Mouse (Mus musculus): ENCODE data around the gene Tmem210.

Gene Tmem210

GRCm38 (mm10) chr2:25264851-25265250, 23.1 kb upstream of the Tmem210 start:
- no peak for DNase-seq (ENCODE audit: low spot score in 2 of 2)

DNA sequence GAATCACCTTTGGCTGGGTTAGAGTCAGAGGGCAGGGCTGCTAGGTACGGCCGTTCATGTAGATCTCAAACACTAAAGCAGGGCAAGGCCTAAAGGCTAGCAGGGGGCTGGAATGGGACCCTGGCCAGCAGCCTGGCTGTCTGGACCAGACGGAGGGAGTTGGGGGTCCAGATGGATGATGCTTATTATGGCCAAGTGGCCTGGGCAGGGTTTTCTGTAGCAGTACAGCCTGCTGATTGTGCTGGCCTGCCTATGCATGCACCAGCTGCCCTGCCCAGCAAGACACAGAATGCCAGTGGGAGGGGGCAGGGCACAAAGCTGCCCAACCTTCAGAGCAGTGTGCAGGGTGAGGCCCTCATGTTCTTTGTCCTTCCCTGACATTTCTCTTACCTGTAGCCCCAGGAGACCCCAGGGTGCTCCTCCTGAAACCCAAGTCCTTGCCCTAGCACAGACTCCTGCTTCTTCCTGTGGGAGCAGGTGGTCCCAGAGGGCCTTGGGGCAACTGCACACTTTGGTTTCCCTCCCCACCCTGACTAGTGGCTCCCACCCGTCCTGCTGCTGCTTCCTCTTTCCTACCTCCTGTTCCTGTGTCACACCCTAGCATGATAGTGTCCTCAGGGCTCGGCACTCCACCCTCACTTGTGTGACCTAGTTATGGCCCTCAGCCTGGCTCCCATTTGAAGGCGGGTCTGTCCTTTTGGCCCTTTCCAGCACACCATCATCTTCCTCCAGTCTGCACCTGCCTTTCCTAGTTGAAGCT, 21.9 kb upstream of the Tmem210 start:
- peak in 1 of 2 experiments; percentile 83 for DNase-seq (ENCODE audit: low spot score in 2 of 2)

DNA sequence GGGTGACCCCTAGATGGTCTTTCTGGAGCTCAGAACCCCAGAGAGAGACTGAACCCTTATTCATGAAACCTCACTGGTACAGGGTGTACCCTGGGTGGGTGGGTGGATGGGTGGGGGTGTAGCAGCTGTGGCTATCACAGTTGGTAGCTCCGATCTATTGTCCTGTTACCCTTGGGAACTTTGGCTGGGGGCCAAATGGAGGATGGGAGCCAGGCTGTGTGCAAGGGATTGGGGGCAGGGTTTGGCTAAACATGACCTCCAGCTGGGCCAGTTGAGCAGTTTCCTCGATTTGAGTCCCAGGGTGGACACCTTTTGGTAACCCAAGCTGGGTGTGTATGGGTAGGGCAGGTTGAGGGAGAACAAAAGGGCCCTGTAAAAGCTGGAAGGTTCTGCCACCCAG, 21.2 kb upstream of the Tmem210 start:
- peak in 1 of 2 experiments; percentile 68 for DNase-seq (ENCODE audit: low spot score in 2 of 2)

- no peak for DNase-seq (ENCODE audit: low spot score in 2 of 2)
These were observed 20.7 kb upstream of the Tmem210 start for GRCm38 (mm10) chr2:25267241-25267640.

DNA sequence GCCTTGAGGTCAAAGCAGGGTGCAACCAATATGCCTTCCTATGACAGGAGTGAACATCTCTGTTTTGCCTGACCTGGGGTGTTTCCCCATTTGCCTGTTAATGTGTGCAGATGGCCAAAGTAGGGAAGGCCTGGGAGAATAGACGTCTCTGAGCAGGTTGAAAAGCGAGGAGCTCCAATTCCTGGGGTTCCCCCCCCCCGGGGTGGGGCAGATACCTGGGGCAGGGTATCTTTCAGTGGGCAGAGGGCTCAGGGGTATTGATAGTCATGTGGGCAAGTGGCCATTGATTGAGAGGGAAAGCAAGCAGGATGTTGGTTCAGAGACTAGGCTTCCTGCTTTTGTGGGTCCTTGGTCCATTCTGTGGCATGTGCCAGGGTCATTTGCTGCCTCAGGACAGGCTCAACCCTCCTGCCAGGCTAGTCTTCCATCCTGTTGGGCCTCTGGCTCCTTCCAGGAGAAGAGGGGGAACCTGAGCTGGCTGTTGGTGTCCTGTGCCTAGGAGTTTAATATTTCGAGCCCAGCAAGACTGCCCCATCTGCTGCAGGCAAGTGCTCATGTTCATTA, 20.1 kb upstream of the Tmem210 start:
- no peak for DNase-seq (ENCODE audit: low spot score in 2 of 2)

GRCm38 (mm10) chr2:25271827-25272511, 16.0 kb upstream of the Tmem210 start, which contains the start of the genes Ssna1 and Anapc2:
TSS of gene Ssna1 (minus strand) at chr2:25272438.
TSS of gene Anapc2 (plus strand) at chr2:25272478.
- DNase-seq (ENCODE audit: low spot score in 2 of 2): peak; percentile 97 to 99

- DNase-seq (ENCODE audit: low spot score in 2 of 2): no peak
These were observed 15.4 kb upstream of the Tmem210 start for GRCm38 (mm10) chr2:25272515-25272914.

- no peak for DNase-seq (ENCODE audit: low spot score in 2 of 2)
These were observed 14.9 kb upstream of the Tmem210 start for GRCm38 (mm10) chr2:25273010-25273409.

DNA sequence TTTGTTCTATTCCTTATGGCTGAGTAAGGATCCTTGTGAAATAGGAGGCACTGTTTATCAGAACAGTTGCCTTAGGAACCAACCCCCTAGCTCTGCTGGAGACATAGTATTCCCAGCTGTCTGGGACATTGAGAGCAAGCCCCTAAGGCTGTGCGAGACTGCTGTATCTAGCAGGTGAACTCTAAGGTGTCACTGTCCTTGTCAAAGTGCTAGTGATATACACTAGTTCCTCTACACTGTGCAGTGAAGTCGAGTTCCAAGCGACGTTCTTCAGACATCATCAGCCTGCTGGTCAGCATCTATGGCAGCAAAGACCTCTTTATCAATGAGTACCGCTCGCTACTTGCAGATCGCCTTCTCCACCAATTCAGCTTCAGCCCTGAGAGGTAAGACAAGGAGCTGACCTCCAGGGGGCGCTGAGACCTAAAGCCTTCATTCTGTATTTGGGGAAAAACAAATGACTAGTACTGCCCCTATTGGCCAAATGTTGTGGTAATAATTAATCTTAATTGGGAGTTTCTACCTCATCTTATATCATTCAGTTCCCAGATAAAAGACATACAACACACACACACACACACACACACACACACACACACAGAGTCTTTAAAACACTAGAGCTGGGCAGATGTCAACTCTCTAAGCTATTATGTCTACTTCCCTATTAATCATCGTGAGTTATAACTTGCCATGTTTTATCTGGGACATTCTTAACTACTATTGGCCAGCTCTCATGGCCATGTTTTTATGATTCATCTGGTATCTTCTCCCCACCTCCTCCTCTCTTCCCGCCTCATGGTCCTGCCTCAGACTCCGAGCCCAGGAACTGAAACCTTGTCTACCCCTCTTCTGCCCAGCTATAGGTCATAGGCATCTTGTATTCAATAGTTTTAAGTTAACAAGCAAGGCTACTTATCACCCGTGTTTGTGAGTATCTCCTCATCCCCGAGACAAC, 8.7 kb upstream of the Tmem210 start:
- DNase-seq (ENCODE audit: low spot score in 2 of 2): peak; percentile 78 to 86

GRCm38 (mm10) chr2:25285551-25285950, 2.4 kb upstream of the Tmem210 start:
- no peak for DNase-seq (ENCODE audit: low spot score in 2 of 2)

DNA sequence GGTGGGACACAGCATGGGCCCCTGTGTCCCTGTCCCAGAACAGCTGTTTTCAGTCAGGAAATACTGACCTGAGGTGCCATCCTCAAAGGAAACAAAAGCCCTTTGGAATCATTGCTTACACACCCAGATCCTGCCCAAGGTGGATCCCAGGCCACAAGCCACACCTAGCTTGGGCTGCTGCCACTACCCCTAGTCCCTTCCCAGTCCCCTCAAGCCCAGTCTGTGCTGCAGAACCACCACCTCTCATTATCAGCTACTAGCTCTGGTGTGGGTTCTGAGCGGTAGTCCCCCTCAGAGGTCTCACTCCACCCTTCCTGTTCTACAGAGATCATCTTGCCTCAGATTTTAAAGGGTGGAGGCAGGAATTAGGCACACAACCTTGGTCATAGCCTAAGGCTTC, 1.6 kb upstream of the Tmem210 start:
- no peak for DNase-seq (ENCODE audit: low spot score in 2 of 2)

- DNase-seq (ENCODE audit: low spot score in 2 of 2): no peak
These were observed 908 bp upstream of the Tmem210 start for GRCm38 (mm10) chr2:25286837-25287636.

- no peak for DNase-seq (ENCODE audit: low spot score in 2 of 2)
These were observed 895 bp downstream of the Tmem210 start for GRCm38 (mm10) chr2:25288734-25289345.

DNA sequence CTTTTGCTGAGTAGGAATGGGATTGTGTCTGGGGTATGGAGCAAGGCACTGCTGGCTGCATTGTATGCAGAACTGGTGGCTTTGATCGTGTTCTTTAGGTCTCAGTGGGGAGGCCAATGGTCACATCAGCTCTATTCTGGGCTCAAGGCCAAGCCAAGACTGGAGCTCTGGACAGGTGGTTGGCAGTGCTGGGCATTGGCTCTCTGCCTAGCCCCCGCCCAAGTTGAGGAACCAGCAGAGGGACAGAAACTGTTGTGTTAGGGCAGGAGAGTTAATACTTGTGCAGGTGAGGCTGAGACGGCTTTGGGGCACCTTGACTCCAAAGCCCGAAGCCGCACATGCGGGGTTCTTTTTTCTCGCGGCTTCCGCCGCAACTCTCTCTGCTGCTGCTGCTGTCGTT, 1.7 kb downstream of the Tmem210 start, which contains the start of gene Lrrc26:
TSS of gene Lrrc26 (plus strand) at position 265 of the 400 bp plus-strand sequence.
- peak in 1 of 2 experiments; percentile 65 for DNase-seq (ENCODE audit: low spot score in 2 of 2)

DNA sequence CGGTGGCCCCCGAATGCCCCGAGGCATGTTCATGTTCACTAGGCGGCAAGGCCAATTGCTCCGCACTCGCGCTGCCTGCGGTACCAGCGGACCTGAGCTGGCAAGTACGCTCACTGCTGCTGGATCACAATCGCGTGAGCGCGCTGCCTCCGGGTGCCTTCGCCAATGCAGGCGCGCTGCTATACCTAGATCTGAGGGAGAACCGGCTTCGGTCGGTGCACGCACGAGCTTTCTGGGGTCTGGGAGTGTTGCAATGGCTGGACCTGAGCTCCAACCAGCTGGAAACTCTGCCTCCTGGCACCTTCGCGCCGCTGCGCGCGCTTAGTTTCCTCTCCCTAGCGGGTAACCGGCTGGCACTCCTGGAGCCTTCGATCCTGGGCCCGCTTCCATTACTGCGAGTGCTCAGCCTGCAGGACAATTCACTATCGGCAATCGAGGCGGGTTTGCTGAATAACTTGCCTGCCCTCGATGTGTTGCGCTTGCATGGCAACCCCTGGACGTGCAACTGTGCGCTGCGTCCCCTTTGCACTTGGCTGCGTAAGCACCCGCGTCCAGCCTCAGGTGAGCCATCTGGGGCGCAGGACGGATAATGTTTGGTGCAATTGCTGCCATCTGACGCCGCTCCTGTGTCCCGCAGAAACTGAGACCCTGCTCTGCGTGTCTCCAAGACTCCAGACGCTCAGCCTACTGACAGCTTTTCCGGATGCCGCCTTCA, 2.3 kb downstream of the Tmem210 start:
- peak in 1 of 2 experiments; percentile 49 for DNase-seq (ENCODE audit: low spot score in 2 of 2)

DNA sequence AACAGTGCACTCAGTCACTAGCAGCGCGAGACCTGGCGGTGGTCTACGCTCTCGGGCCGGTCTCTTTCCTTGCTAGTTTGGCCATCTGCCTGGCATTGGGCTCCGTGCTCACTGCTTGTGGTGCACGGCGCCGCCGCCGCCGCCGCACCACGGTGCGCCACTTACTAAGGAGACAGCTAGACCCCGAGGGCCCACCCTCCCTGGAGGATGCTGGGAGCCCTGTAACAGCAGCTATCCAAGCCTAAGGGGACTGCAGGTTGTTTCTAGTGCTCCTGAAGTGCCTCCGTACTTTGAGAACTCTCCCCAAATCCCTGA, 2.8 kb downstream of the Tmem210 start:
- DNase-seq (ENCODE audit: low spot score in 2 of 2): no peak

DNA sequence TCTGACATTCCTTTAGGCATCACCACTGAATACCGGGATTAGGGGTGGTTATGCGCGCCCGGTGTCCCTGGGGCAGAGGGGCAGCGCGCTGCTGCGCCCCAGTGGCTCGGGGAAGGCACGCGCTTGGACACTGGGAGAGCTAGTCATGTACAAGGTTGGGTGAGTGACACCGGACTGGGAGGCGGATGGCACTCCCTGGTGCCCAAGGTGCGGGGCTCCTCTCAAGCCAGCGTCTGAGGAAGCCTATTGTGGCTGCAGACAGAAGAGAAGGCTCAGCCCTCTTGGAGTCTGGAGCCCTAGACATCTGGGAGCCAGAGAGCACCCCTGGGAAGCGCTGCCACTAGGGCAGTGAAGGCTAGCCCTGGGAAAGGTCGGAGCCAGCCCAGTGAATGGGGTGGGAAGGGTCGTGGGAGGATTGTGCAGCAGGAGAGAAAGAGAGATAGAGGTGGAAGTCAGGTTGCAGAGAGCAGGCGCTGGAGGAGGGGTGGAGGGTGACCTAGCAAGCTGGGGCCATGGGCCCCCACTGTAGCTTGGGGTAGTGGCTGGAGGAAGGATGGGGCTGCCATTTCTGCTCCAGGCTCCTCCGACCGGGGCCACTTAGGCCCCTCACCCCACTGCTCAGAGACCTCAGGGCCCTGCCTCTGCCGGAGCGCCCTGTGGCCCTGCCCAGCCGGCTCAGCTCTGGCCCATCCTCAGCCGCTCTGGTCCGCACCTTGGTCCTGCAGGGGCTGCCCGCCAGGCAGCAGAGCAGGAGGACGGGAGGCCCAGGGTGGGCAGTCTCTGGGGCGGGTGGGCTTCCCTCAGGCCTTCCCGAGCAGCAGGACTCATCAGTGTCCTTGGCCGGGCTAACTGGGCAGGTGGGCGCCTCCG, 3.5 kb downstream of the Tmem210 start:
- no peak for DNase-seq (ENCODE audit: low spot score in 2 of 2)

DNA sequence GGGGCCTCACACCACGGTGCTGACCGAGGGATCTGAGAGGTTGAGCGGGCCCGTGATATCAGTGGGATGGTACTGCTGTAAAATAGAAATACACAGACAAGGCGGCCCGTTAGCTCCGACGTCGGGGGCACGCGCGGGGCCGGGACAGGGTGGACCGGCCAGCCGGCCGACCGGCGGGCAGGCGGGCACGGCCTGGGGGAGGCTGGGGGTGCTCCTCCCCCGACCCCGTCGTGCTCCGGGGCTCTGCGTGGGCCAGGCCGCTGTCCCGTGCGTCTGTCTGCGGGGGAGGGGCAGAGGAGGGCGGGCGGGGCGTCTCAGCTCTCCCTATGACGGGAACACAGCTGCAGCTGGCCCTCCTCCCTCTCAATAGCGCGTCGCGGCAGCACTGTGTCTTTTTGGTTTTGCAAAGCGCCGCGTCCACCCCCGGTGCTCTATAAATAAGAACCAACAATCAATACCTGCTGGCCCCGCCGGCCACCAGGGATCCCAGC, 4.2 kb downstream of the Tmem210 start:
- DNase-seq (ENCODE audit: low spot score in 2 of 2): no peak

DNA sequence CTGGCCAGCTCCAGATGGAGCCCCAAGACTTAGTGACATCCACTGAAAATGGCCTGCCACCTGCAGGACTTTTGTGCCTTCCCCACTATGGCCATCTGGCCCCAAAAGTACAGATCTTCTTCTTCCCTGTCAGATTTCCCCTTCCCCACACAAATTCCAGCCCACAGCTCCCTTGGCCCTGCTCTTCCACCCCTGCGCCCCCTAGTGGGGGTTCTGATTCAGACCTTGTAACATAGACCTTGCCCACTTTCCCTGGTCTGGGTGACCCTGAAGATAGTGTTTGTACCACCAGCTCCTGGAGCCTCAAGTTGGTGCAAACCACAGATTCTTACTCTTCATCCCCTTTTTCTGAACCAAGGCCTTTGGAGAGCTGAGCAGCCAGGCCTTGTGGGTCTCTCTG, 4.9 kb downstream of the Tmem210 start:
- peak in 1 of 2 experiments; percentile 82 for DNase-seq (ENCODE audit: low spot score in 2 of 2)

Data from cerebellum, postnatal 4 days (tissue).